Mouse (Mus musculus) forebrain, postnatal 0 days (tissue): Measurements from ENCODE around the gene Hoxa3. TPM values are rescaled to one million over a fixed set of nuclear protein-coding genes. Genes with fewer than 3 reads are reported as not detected.

ENCODE experiments used
- ATAC-seq: fragments of 200-750 bp; cut with Nextera tagmentation; 2 replicates; pipeline ENCODE4 v1.8.0; 2017; ENCODE audit warnings: mild to moderate bottlenecking, moderate library complexity
- DNase-seq: peaks from one replicate; pipeline ENCODE4 v3.0.0-alpha.2; 2015
- H3K27ac ChIP-seq: fragments of 300-500 bp; sonication (generic); 2 replicates; pipeline ENCODE4 v1.5.1; 2014; ENCODE audit warnings: low read depth, mild to moderate bottlenecking, antibody characterized with exemption, low read length, moderate library complexity, mixed read lengths
- H3K27me3 ChIP-seq: fragments of 300-500 bp; sonication (generic); 2 replicates; pipeline ENCODE4 v1.6.1; 2014; ENCODE audit warnings: mild to moderate bottlenecking, low read length, mixed read lengths; ENCODE audit not compliant: insufficient read depth
- H3K36me3 ChIP-seq: fragments of 300-500 bp; sonication (generic); 2 replicates; pipeline ENCODE4 v1.6.1; 2014; ENCODE audit warnings: mild to moderate bottlenecking, moderate library complexity; ENCODE audit not compliant: insufficient read depth
- H3K4me1 ChIP-seq: fragments of 300-500 bp; sonication (generic); 2 replicates; pipeline ENCODE4 v1.6.1; 2014; ENCODE audit warnings: antibody characterized with exemption; ENCODE audit not compliant: insufficient read depth
- H3K4me2 ChIP-seq: fragments of 300-500 bp; sonication (generic); 2 replicates; pipeline ENCODE4 v1.6.1; 2014; ENCODE audit warnings: low read depth, mild to moderate bottlenecking, moderate library complexity
- H3K4me3 ChIP-seq: fragments of 300-500 bp; sonication (generic); 2 replicates; pipeline ENCODE4 v1.5.1; 2014; ENCODE audit warnings: low read depth, low read length, mixed read lengths
- H3K9ac ChIP-seq: fragments of 300-500 bp; sonication (generic); 2 replicates; pipeline ENCODE4 v1.6.1; 2014; ENCODE audit warnings: mild to moderate bottlenecking
- H3K9me3 ChIP-seq: fragments of 300-500 bp; sonication (generic); 2 replicates; pipeline ENCODE4 v1.6.1; 2016; ENCODE audit warnings: low read length
- CTCF ChIP-seq: sonication (generic); IDR thresholded peaks from 2 replicates; pipeline ENCODE4 v1.5.1; 2016; ENCODE audit warnings: antibody characterized with exemption, control low read depth, low read depth
- WGBS: fragments of 180-500 bp; shearing (Covaris S2); extraction: QIAGEN DNeasy Blood & Tissue Kit; methylation state at CpG from one replicate; pipeline ENCODE4 v1.1.7; 2014; 5-methylcytosine and 5-hydroxymethylcytosine counted together
- polyA plus RNA-seq: library from polyadenylated mRNA; unstranded; fragments of >200 nt; fragmentation: Nextera tagmentation; extraction: Ambion mirVana; gene quantifications from 2 replicates; pipeline ENCODE4 v1.2.1, GENCODE M21; 2015
- total RNA-seq: library from RNA; depleted of rRNA; stranded (reverse); fragments of >200 nt; gene quantifications from 2 replicates; pipeline ENCODE4 v1.2.3, GENCODE M21; 2014

Hoxa3 gene
- total and polyA plus RNA-seq, 2 experiments from 2014 or later, result not detected

GRCm38 (mm10) chr6:52224895-52225611 is 11.9 kb upstream of the Hoxa3 start:
- DNase-seq, result no peak
- Histone ChIP-seq H3K36me3 (no peaks in the 10 kb centered on the region), H3K4me3 (no peak overlapping the region), H3K4me2 (no peak overlapping the region), H3K4me1 (no peaks in the 10 kb centered on the region), H3K27ac (no peak overlapping the region), H3K27me3 (peaks cover 96% of the 10 kb centered on the region), H3K9me3 (no peaks in the 10 kb centered on the region), H3K9ac (no peak overlapping the region)
- no peak for TF ChIP-seq CTCF
- no peak for ATAC-seq
- WGBS, result 2% methylated on average over 36 of the region's 36 CpGs

GRCm38 (mm10) chr6:52223939-52224760 is 11.0 kb upstream of the Hoxa3 start:
- DNase-seq (no peak), ATAC-seq (no peak)
- Histone ChIP-seq H3K9me3 (no peaks in the 10 kb centered on the region), H3K27ac (no peak overlapping the region), H3K27me3 (peaks cover 98% of the 10 kb centered on the region), H3K9ac (no peak overlapping the region), H3K36me3 (no peaks in the 10 kb centered on the region), H3K4me2 (no peak overlapping the region), H3K4me1 (no peaks in the 10 kb centered on the region), H3K4me3 (no peak overlapping the region)
- no peak for TF ChIP-seq CTCF
- WGBS, result 3% methylated on average over 24 of the region's 24 CpGs

GRCm38 (mm10) chr6:52222729-52223128 is 9.6 kb upstream of the Hoxa3 start:
- H3K27ac ChIP-seq, result no peak overlapping the region
- TF ChIP-seq CTCF, result no peak
- H3K4me2 ChIP-seq, result no peak overlapping the region
- H3K4me3 ChIP-seq, result no peak overlapping the region
- no peaks in the 10 kb centered on the region for H3K4me1 ChIP-seq
- no peaks in the 10 kb centered on the region for H3K36me3 ChIP-seq
- ATAC-seq (no peak), DNase-seq (no peak)
- no peak overlapping the region for H3K9ac ChIP-seq
- no peaks in the 10 kb centered on the region for H3K9me3 ChIP-seq
- H3K27me3 ChIP-seq, result peaks cover 99% of the 10 kb centered on the region
- 15% methylated on average over 13 of the region's 13 CpGs for WGBS

GRCm38 (mm10) chr6:52221993-52222685 is 9.0 kb upstream of the Hoxa3 start:
- ATAC-seq (no peak), DNase-seq (no peak)
- Histone ChIP-seq H3K9ac (no peak overlapping the region), H3K4me1 (peaks cover 3% of the 10 kb centered on the region; the same call in 1 of the 2 replicates), H3K4me3 (peak overlapping the region; percentile 50), H3K9me3 (no peaks in the 10 kb centered on the region), H3K36me3 (no peaks in the 10 kb centered on the region), H3K27ac (no peak overlapping the region), H3K4me2 (peak overlapping the region; percentile 88), H3K27me3 (peaks cover 99% of the 10 kb centered on the region)
- no peak for TF ChIP-seq CTCF
- 10% methylated on average over 21 of the region's 21 CpGs for WGBS

- Histone ChIP-seq H3K36me3 (no peaks in the 10 kb centered on the region), H3K4me2 (peak within 1 kb of the TSS; percentile 88), H3K4me1 (peaks cover 4% of the 10 kb centered on the region; the same call in 1 of the 2 replicates), H3K27me3 (peaks cover 99% of the 10 kb centered on the region), H3K27ac (no peak within 1 kb of the TSS), H3K4me3 (peak within 1 kb of the TSS; percentile 50), H3K9me3 (no peaks in the 10 kb centered on the region), H3K9ac (peak within 1 kb of the TSS; percentile 62)
- peak; percentile 99 for TF ChIP-seq CTCF
- DNase-seq (peak; percentile 90), ATAC-seq (peak; percentile 79)
- 2% methylated on average over 46 of the region's 46 CpGs for WGBS
Measured at GRCm38 (mm10) chr6:52221337-52221992, 8.3 kb upstream of the Hoxa3 start, which contains the start of gene Hoxa7. Gene Hoxa7 (minus strand): TSS chr6:52221854.

- no peak for ATAC-seq
- no peaks in the 10 kb centered on the region for H3K9me3 ChIP-seq
- peaks cover 99% of the 10 kb centered on the region for H3K27me3 ChIP-seq
- H3K9ac ChIP-seq, result no peak overlapping the region
- peaks cover 4% of the 10 kb centered on the region; the same call in 1 of the 2 replicates for H3K4me1 ChIP-seq
- peak overlapping the region; percentile 50 for H3K4me3 ChIP-seq
- no peak for TF ChIP-seq CTCF
- no peaks in the 10 kb centered on the region for H3K36me3 ChIP-seq
- H3K27ac ChIP-seq, result no peak overlapping the region
- DNase-seq, result no peak
- H3K4me2 ChIP-seq, result peak overlapping the region; percentile 88
- 5% methylated on average over 12 of the region's 12 CpGs for WGBS
Measured at GRCm38 (mm10) chr6:52220865-52221310, 7.8 kb upstream of the Hoxa3 start.
